Mouse (Mus musculus): ENCODE results near the gene Pllp.

Gene Pllp

GRCm38 (mm10) chr8:94649496-94649895 is 46.6 kb downstream of the Pllp start:
- no peak for DNase-seq (ENCODE audit: low spot score)

GRCm38 (mm10) chr8:94646165-94646564 is 49.9 kb downstream of the Pllp start:
- no peak for DNase-seq (ENCODE audit: low spot score)

GRCm38 (mm10) chr8:94645202-94645601 is 50.9 kb downstream of the Pllp start:
- no peak for DNase-seq (ENCODE audit: low spot score)

GRCm38 (mm10) chr8:94641938-94642337 is 54.1 kb downstream of the Pllp start:
- DNase-seq (ENCODE audit: low spot score): no peak

- no peak for DNase-seq (ENCODE audit: low spot score)
Observed at GRCm38 (mm10) chr8:94641183-94641582, 54.9 kb downstream of the Pllp start.

- DNase-seq (ENCODE audit: low spot score): no peak
Observed at GRCm38 (mm10) chr8:94634211-94634610, 61.9 kb downstream of the Pllp start.

GRCm38 (mm10) chr8:94633564-94634194 is 62.4 kb downstream of the Pllp start:
- no peak for DNase-seq (ENCODE audit: low spot score)

Measured in MN1 (cell line).